Mouse (Mus musculus): ENCODE measurements around the gene Rpl13. TPM values are rescaled to one million over a fixed set of nuclear protein-coding genes. Genes with fewer than 3 reads are reported as not detected.

Rpl13 gene
- total RNA-seq (2023): 294 and 314 TPM in 2 replicates

DNA sequence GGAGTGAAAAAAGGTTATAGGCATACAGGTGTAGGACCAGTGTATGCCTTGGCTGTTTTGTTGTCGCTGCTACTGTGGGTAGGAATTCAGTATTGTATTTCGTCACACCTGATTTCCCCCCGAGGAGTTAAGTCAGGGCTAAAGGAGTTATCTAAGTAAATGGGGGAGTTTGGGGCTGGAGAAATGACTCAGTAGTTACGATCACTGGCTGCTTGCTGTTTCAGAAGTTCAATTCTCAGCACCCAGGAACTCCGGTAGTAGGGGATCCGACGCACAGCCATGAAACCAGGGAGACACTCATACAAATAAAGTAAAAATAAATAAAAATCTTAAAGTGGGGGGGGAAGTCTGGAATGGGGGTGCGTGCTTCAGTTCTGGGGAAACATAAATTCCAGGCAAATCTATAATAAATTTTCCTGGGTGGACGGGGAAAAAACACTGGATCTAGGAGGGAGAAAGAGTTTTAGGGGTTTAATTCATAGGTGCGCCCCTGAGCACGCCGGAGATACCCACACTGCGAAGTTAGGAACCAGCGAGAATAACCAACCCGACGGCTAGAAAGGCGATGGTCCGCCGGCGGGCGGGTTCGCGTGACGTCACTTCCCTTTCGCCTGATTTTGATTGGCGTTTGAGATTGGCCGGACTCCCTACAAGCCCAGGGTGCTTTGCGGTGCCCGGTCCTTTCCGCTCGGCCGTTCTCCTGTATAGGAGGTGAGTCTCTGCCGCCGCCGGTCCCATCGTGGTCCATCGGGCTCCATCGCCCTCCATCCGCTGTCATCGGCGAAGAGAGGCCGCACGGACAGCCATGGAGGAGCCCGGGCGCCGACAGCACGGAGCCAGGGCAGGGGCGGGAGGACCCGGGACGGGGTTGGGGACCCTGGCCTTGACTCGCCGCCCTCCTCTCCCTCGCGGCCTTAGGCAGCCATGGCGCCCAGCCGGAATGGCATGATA lies at the start of gene Rpl13:
TSS of gene Rpl13 (plus strand) at position 616 of the 951 bp plus-strand sequence.

DNA sequence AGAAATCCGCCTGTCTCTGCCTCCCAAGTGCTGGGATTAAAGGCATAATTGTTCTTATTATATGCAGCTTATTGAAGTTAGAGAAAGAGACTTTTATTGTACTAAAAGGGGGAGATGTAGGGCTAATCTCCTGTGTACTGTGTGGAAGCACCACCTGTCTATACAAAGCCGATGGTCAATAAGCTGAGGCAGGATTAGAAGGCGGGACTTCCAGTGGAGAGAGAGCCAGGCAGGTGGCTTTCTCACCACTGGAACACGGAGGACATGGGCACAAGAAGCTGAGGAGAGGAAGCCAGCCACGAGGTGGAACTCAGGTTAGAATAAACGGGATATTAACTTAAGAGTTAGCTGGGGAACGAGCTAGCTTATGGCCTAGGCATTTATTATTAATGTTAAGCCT lies 39.4 kb upstream of the Rpl13 start, which contains the start of gene Spg7:
TSS of gene Spg7 (plus strand) at position 222 of the 400 bp plus-strand sequence.

DNA sequence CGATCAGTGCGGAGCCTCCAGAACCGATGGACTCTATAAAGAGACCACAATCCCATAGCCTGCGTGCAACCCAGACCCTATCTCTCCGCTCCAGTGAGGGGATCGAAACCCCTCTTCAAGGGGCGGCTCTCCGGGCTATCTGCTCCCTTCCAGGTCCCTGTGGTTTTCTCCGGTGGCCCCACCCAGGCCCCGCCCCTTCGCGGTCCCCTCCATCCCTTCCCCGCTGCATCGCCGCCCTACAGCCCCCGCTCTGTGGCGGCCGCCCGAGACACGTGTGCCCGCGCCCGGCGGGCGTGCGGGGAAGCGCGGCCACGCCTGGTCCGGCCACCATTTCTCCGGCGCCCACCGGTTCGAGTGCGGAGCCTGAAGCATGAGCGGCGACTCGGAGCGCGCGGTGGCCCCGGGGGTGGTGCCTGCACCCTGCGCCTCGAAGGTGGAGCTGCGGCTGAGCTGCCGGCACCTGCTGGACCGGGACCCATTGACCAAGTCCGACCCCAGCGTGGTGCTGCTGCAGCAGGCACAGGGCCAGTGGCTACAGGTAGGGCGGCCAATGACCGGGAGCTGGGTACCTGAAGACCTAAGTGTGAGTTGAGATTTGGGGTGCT lies 15.1 kb downstream of the Rpl13 start, which contains the start of gene Cpne7:
TSS of gene Cpne7 (plus strand) at position 248 of the 605 bp plus-strand sequence.

Other genes with a start within 250 kb of the Rpl13 start
- 131 and 198 TPM in 2 replicates for gene Ankrd11, start 60.1 kb upstream of the Rpl13 start, total RNA-seq (2023)
- gene Spg7, start 39.4 kb upstream of the Rpl13 start, total RNA-seq (2023): 28.2 and 36.5 TPM in 2 replicates
- 0.19 TPM in 1 of 2 replicates, not detected in the other for gene Cpne7, start 15.0 kb downstream of the Rpl13 start, total RNA-seq (2023)
- gene Sult5a1, start 56.0 kb downstream of the Rpl13 start, total RNA-seq (2023): not detected in 2 replicates
- not detected in 2 replicates for gene Dpep1, start 83.9 kb downstream of the Rpl13 start, total RNA-seq (2023)
- gene Chmp1a, start 110.4 kb downstream of the Rpl13 start, total RNA-seq (2023): 64.2 and 98.8 TPM in 2 replicates
- not detected in 2 replicates for gene Spata33, start 110.5 kb downstream of the Rpl13 start, total RNA-seq (2023)
- gene Cdk10, start 122.5 kb downstream of the Rpl13 start, total RNA-seq (2023): 17.9 and 19.0 TPM in 2 replicates
- gene Spata2l, start 133.9 kb downstream of the Rpl13 start, total RNA-seq (2023): 6.8 and 7.3 TPM in 2 replicates
- 29.9 and 40.8 TPM in 2 replicates for gene Zfp276, start 151.8 kb downstream of the Rpl13 start, total RNA-seq (2023)
- gene Vps9d1, start 152.0 kb downstream of the Rpl13 start, total RNA-seq (2023): 49.8 and 50.6 TPM in 2 replicates
- gene Fanca, start 216.2 kb downstream of the Rpl13 start, total RNA-seq (2023): 32.1 and 42.0 TPM in 2 replicates
- gene Spire2, start 230.4 kb downstream of the Rpl13 start, total RNA-seq (2023): 0.22 and 0.29 TPM in 2 replicates

Measured in neutrophil, adult 65 days (primary cell).